Mouse (Mus musculus): Measurements from ENCODE around the gene Magt1. TPM values are rescaled to one million over a fixed set of nuclear protein-coding genes. Genes with fewer than 3 reads are reported as not detected.
"Not testable (repeated sequence)": the region's sequence is repeated elsewhere in the genome, so short reads cannot be mapped to it uniquely, and the experiment has no call there.

Magt1 gene
- total RNA-seq, 2 experiments from 2014 or later, result 71.6 to 91.2 TPM

- ATAC-seq (replicated peaks; ENCODE audit: poor library complexity), result not testable (repeated sequence)
These were observed 54.6 kb downstream of the Magt1 start for GRCm38 (mm10) chrX:105957091-105957490.

- no peak for ATAC-seq (replicated peaks; ENCODE audit: poor library complexity)
These were observed 57.7 kb downstream of the Magt1 start for GRCm38 (mm10) chrX:105953999-105954398.

- no peak for ATAC-seq (replicated peaks; ENCODE audit: poor library complexity)
These were observed 65.3 kb downstream of the Magt1 start for GRCm38 (mm10) chrX:105946357-105946756.

GRCm38 (mm10) chrX:105939245-105939644 is 72.5 kb downstream of the Magt1 start:
- no peak for ATAC-seq (replicated peaks; ENCODE audit: poor library complexity)

- no peak for ATAC-seq (replicated peaks; ENCODE audit: poor library complexity)
These were observed 74.0 kb downstream of the Magt1 start for GRCm38 (mm10) chrX:105937736-105938135.

- ATAC-seq (replicated peaks; ENCODE audit: poor library complexity), result no peak
These were observed 77.4 kb downstream of the Magt1 start for GRCm38 (mm10) chrX:105934341-105934740.

- ATAC-seq (replicated peaks; ENCODE audit: poor library complexity), result no peak
These were observed 82.1 kb downstream of the Magt1 start for GRCm38 (mm10) chrX:105929478-105930038.

- ATAC-seq (replicated peaks; ENCODE audit: poor library complexity), result peak; percentile 88
These were observed 82.7 kb downstream of the Magt1 start, which contains the start of gene Atrx for GRCm38 (mm10) chrX:105928861-105929477. Gene Atrx, minus strand, starts transcription at chrX:105929403.

GRCm38 (mm10) chrX:105927941-105928860 is 83.5 kb downstream of the Magt1 start:
- peak; percentile 24 for ATAC-seq (replicated peaks; ENCODE audit: poor library complexity)

- ATAC-seq (replicated peaks; ENCODE audit: poor library complexity), result peak; percentile 35
These were observed 85.5 kb downstream of the Magt1 start for GRCm38 (mm10) chrX:105926121-105926735.

- ATAC-seq (replicated peaks; ENCODE audit: poor library complexity), result no peak
These were observed 87.2 kb downstream of the Magt1 start for GRCm38 (mm10) chrX:105924326-105925070.

GRCm38 (mm10) chrX:105923896-105924295 is 87.8 kb downstream of the Magt1 start:
- no peak for ATAC-seq (replicated peaks; ENCODE audit: poor library complexity)

GRCm38 (mm10) chrX:105922986-105923385 is 88.7 kb downstream of the Magt1 start:
- not testable (repeated sequence) for ATAC-seq (replicated peaks; ENCODE audit: poor library complexity)

GRCm38 (mm10) chrX:105921421-105921820 is 90.3 kb downstream of the Magt1 start:
- ATAC-seq (replicated peaks; ENCODE audit: poor library complexity), result peak; percentile 61

Other genes with a start within 250 kb of the Magt1 start
- not detected in 2 replicates for gene Fgf16, start 247.6 kb downstream of the Magt1 start, total RNA-seq (2015)
- gene Fgf16, start 247.6 kb downstream of the Magt1 start, total RNA-seq (2017), result not detected in 2 replicates
- gene Atrx, start 82.5 kb downstream of the Magt1 start, total RNA-seq (2015), result 149 and 179 TPM in 2 replicates
- gene Atrx, start 82.5 kb downstream of the Magt1 start, total RNA-seq (2017), result 217 and 332 TPM in 2 replicates
- gene Cox7b, start 3.8 kb upstream of the Magt1 start, total RNA-seq (2015), result 356 and 368 TPM in 2 replicates
- 459 and 491 TPM in 2 replicates for gene Cox7b, start 3.8 kb upstream of the Magt1 start, total RNA-seq (2017)
- 3.9 and 8.3 TPM in 2 replicates for gene Atp7a, start 15.4 kb upstream of the Magt1 start, total RNA-seq (2015)
- 3.5 and 4.2 TPM in 2 replicates for gene Atp7a, start 15.4 kb upstream of the Magt1 start, total RNA-seq (2017)
- gene Tlr13, start 131.3 kb upstream of the Magt1 start, total RNA-seq (2015), result 1.3 and 1.6 TPM in 2 replicates
- gene Tlr13, start 131.3 kb upstream of the Magt1 start, total RNA-seq (2017), result 1.00 and 1.4 TPM in 2 replicates
- 406 and 427 TPM in 2 replicates for gene Pgk1, start 175.2 kb upstream of the Magt1 start, total RNA-seq (2015)
- gene Pgk1, start 175.2 kb upstream of the Magt1 start, total RNA-seq (2017), result 339 and 366 TPM in 2 replicates
- 6.4 and 11.1 TPM in 2 replicates for gene Taf9b, start 209.3 kb upstream of the Magt1 start, total RNA-seq (2015)
- 1.0 and 4.1 TPM in 2 replicates for gene Taf9b, start 209.3 kb upstream of the Magt1 start, total RNA-seq (2017)
- gene Fnd3c2, start 243.5 kb upstream of the Magt1 start, total RNA-seq (2015), result not detected in 2 replicates
- gene Fnd3c2, start 243.5 kb upstream of the Magt1 start, total RNA-seq (2017), result not detected in 2 replicates

Measured in megakaryocyte progenitor cell, adult 5-6 weeks (primary cell).